Mouse (Mus musculus) kidney, embryonic 16.5 days (tissue): ENCODE results near the gene Dus1l. TPM values are rescaled to one million over a fixed set of nuclear protein-coding genes. Genes with fewer than 3 reads are reported as not detected.
A peak's percentile ranks its signal among the peaks of the same experiment; 100 is the strongest.
"Not testable (repeated sequence)": the region's sequence is repeated elsewhere in the genome, so short reads cannot be mapped to it uniquely, and the experiment has no call there.

Experiments
- ATAC-seq: fragments of 200-750 bp; cut with Nextera tagmentation; 2 replicates; pipeline ENCODE4 v1.8.0; 2017; ENCODE audit warnings: moderate TSS enrichment; ENCODE audit not compliant: low FRiP score, low TSS enrichment
- H3K27ac ChIP-seq: fragments of 300-500 bp; sonication (generic); 2 replicates; pipeline ENCODE4 v1.5.1; 2014; ENCODE audit warnings: low read length
- H3K27me3 ChIP-seq: fragments of 300-500 bp; sonication (generic); 2 replicates; pipeline ENCODE4 v1.6.1; 2014; ENCODE audit warnings: low read length, control low read depth, mixed read lengths; ENCODE audit not compliant: insufficient read depth
- H3K36me3 ChIP-seq: fragments of 300-500 bp; sonication (generic); 2 replicates; pipeline ENCODE4 v1.6.1; 2014; ENCODE audit warnings: low read length, control low read depth, mixed read lengths; ENCODE audit not compliant: insufficient read depth
- H3K4me1 ChIP-seq: fragments of 300-500 bp; sonication (generic); 2 replicates; pipeline ENCODE4 v1.6.1; 2014; ENCODE audit warnings: low read length, control low read depth, mixed read lengths; ENCODE audit not compliant: insufficient read depth
- H3K4me2 ChIP-seq: fragments of 300-500 bp; sonication (generic); replicated peaks from 2 replicates; pipeline ENCODE4 v1.6.1; 2014; ENCODE audit warnings: low read depth, low read length
- H3K4me3 ChIP-seq: fragments of 300-500 bp; sonication (generic); 2 replicates; pipeline ENCODE4 v1.5.1; 2014; ENCODE audit warnings: mild to moderate bottlenecking, low read length
- H3K9ac ChIP-seq: fragments of 300-500 bp; sonication (generic); replicated peaks from 2 replicates; pipeline ENCODE4 v1.6.1; 2014; ENCODE audit warnings: low read length
- H3K9me3 ChIP-seq: fragments of 300-500 bp; sonication (generic); 2 replicates; pipeline ENCODE4 v1.6.1; 2016; ENCODE audit warnings: low read length, control low read depth
- whole genome bisulfite sequencing: fragments of 180-500 bp; shearing (Covaris S2); extraction: QIAGEN DNeasy Blood & Tissue Kit; methylation state at CpG from one replicate; pipeline ENCODE4 v1.1.7; 2014; 5-methylcytosine and 5-hydroxymethylcytosine counted together
- polyA plus RNA-seq: library from polyadenylated mRNA; unstranded; fragments of >200 nt; fragmentation: Nextera tagmentation; extraction: Ambion mirVana; gene quantifications from 2 replicates; pipeline ENCODE4 v1.2.1, GENCODE M21; 2015

Dus1l gene
- polyA plus RNA-seq, 1 experiment from 2014 or later = 91.0 TPM

DNA sequence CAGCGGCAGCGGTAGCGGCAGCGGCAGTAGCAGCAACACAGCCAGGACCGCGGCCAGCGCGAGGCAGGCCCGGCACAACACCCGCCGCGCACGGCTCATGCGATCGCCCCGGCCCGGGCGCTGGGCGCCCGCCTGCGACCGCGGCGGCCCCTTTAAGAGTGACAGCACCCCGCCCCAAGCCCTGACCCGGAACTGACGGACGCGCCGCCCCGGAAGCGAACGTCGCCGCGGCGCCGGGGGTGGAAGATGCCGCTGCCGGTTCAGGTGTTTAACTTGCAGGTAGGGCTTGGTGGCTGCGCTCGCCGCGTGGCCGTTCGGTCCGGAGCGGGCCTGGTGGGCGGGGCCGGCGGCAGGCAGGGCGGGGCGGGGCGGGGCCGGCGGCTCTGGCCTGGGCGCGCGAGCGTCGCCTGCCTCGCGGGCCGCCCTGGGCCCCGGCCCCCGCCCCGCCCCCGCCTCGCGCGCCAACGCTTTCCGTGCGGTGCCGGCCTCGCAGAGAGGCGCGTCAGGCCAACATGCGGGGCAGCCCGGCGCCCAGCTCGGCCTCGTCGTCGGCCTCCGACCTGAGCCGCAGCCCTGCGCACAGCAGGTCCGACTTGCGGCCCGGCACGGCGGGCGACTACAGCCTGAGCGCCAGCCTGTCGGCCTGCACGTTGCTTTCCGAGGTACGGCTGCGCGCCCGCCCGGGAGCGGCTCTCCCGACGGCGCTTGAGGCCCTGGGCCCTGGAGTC lies 12.0 kb downstream of the Dus1l start, which contains the start of the genes Rfng and Gps1:
TSS of gene Rfng (minus strand) at position 144 of the 728 bp plus-strand sequence.
TSS of gene Gps1 (plus strand) at position 209 of the 728 bp plus-strand sequence.
- Histone ChIP-seq H3K9ac (peak within 1 kb of the TSS; percentile 82), H3K9me3 (no peaks in the 10 kb centered on the region), H3K4me2 (peak within 1 kb of the TSS; percentile 97), H3K27me3 (no peaks in the 10 kb centered on the region; the same call in 1 of the 2 replicates), H3K4me3 (peak within 1 kb of the TSS; percentile 98), H3K4me1 (peaks cover 16% of the 10 kb centered on the region), H3K36me3 (peaks cover 24% of the 10 kb centered on the region), H3K27ac (peak within 1 kb of the TSS; percentile 72; the same call in 1 of the 2 replicates)
- peak; percentile 85 for ATAC-seq
- 0% methylated on average over 85 of the region's 107 CpGs for WGBS

DNA sequence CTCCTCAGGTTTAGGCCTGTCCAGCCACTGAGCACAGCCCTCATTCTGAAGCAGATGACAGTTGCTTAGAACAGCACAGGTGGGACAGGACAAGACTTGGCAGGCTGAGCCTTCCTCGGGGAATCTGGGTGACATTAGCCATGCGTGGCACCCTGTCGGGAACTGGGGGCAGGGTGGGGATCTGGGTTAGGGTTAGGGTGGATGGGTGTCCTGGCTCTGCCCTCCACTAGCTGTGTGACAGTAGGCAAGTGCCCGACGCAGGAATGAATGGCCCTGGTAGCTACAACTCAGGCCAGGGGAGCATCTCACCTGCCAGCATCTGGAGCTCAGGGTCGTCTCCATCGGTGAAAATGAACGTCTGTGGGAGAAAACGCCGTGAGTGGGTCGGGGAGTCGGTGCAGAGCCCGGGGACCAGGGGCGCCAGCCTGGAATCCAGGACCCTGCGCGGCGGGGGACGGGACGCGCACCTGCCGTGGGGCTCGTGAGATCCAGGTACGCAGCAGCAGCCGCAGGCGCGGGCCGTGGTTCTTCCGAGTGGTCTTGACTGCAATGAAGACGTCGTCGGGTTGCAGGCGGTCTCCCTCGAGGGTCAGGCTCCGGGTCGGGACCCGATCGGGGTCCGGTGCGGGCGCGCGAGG lies 12.7 kb downstream of the Dus1l start:
- WGBS = 2% methylated on average over 42 of the region's 42 CpGs
- ATAC-seq = peak; percentile 13

DNA sequence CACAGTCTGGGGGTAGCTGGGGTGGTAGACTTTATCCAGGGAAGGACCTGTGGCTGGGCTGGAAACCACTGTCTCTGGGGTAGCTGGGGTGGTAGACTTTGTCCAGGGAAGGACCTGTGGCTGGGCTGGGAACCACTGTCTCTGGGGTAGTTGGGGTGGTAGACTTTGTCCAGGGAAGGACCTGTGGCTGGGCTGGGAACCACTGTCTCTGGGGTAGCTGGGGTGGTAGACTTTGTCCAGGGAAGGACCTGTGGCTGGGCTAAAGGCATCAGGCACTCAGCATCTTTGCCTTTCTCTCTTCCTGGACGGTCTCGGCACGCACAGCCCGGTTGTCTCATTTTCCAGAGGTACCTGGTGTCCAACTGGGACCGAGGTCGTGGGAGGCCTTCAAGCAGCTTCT lies 14.8 kb downstream of the Dus1l start:
- WGBS = 91% methylated on average over 6 of the region's 6 CpGs
- H3K27ac ChIP-seq, H3K9me3 ChIP-seq, H3K4me3 ChIP-seq, H3K27me3 ChIP-seq, ATAC-seq, H3K9ac ChIP-seq, H3K4me2 ChIP-seq, H3K36me3 ChIP-seq: not testable (repeated sequence)
- H3K4me1 ChIP-seq = peaks cover 16% of the 10 kb centered on the region

More for the DNA sequence above, 12.7 kb downstream of the Dus1l start:
- peaks cover 20% of the 10 kb centered on the region for H3K36me3 ChIP-seq
- peak overlapping the region; percentile 98 for H3K4me3 ChIP-seq
- H3K9me3 ChIP-seq = no peaks in the 10 kb centered on the region
- H3K4me2 ChIP-seq = peak overlapping the region; percentile 97
- H3K9ac ChIP-seq = peak overlapping the region; percentile 82
- no peaks in the 10 kb centered on the region; the same call in 1 of the 2 replicates for H3K27me3 ChIP-seq
- H3K4me1 ChIP-seq = peaks cover 16% of the 10 kb centered on the region
- peak overlapping the region; percentile 72; the same call in 1 of the 2 replicates for H3K27ac ChIP-seq

DNA sequence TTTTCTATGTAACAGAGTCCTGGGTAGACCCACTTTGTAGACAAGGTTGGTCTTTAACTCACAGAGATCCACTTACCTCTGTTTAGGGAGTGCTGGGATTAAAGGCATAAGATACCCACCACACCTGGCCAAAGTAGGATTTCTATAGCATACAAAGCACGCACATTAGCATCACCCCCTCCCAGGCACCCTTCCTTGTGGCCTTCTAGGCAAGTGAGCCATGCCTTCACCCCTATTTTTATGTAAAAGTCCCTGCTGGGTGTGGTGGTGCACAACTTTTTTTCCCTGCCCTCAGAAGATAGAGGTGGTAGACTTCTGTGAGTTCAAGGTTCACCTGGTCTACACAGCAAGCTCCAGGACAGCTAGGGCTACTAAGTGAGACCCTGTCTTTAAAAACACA lies 16.3 kb downstream of the Dus1l start:
- Histone ChIP-seq H3K4me1 (peaks cover 9% of the 10 kb centered on the region), H3K9me3 (no peaks in the 10 kb centered on the region), H3K27me3 (no peaks in the 10 kb centered on the region; the same call in 1 of the 2 replicates), H3K9ac (no peak overlapping the region), H3K4me2 (no peak overlapping the region), H3K27ac (no peak overlapping the region), H3K4me3 (no peak overlapping the region), H3K36me3 (no peaks in the 10 kb centered on the region)
- no peak for ATAC-seq
- WGBS = 95% methylated on average over 1 of the region's 1 CpGs

DNA sequence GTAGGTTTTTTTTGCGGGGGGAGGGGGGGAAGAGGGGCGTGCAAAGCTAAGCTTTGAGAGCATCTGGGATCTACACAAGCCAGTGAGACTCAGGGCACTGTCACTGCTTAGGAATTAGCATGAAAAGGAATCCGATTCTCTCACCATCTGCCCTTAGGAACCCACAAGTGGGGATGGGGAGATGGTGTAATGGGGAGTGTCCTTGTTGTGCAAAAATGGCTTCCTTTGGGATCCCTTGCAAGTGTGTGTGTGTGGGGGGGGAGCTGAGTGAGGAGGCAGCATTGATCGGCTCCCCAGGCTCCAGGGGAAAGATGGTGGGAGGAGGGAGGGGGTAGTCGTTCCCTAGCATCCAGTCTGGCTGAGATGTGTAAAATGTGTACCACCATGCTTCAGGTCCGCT lies 19.1 kb downstream of the Dus1l start:
- no peak for ATAC-seq
- no peaks in the 10 kb centered on the region for H3K4me1 ChIP-seq
- WGBS = 34% methylated on average over 6 of the region's 6 CpGs

DNA sequence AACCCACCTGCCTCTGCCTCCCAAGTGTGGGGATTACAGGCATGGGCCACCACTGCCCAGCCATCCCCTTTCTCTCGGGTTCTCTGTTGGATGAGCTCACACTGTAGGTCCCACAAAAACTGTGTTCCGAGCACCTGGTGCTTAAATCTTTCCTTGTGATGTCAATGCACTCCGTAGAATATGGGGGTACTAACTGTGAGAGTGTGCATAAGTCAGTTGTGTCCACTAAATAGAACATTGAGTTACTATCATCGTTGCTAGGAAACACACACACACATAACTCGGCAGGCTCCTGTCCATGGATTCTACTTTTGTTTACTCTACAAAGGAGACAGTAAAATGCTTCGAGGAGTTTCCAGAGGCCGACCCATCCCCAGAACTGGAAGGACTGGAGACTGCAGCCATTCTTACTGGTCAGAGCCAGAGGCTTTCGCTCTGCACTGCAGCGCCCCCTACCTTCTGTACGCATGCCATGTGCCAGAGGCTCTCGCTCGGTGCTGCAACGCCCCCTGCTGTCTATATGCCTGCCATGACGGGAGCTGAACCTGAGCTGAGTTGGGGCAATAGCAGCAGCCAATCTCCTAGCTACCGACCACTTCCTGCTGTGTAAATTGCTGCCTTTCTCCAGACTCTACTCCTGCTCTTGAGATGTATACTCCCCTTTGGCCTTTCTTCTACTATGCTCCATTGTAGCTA lies 20.3 kb downstream of the Dus1l start:
- ATAC-seq = peak; percentile 89
- WGBS = 22% methylated on average over 15 of the region's 15 CpGs

More for the DNA sequence above, 19.1 kb downstream of the Dus1l start:
- no peaks in the 10 kb centered on the region for H3K27me3 ChIP-seq
- H3K36me3 ChIP-seq = no peaks in the 10 kb centered on the region
- no peaks in the 10 kb centered on the region for H3K9me3 ChIP-seq
- H3K9ac ChIP-seq = no peak overlapping the region
- no peak overlapping the region for H3K4me2 ChIP-seq
- H3K4me3 ChIP-seq = no peak overlapping the region
- H3K27ac ChIP-seq = no peak overlapping the region

DNA sequence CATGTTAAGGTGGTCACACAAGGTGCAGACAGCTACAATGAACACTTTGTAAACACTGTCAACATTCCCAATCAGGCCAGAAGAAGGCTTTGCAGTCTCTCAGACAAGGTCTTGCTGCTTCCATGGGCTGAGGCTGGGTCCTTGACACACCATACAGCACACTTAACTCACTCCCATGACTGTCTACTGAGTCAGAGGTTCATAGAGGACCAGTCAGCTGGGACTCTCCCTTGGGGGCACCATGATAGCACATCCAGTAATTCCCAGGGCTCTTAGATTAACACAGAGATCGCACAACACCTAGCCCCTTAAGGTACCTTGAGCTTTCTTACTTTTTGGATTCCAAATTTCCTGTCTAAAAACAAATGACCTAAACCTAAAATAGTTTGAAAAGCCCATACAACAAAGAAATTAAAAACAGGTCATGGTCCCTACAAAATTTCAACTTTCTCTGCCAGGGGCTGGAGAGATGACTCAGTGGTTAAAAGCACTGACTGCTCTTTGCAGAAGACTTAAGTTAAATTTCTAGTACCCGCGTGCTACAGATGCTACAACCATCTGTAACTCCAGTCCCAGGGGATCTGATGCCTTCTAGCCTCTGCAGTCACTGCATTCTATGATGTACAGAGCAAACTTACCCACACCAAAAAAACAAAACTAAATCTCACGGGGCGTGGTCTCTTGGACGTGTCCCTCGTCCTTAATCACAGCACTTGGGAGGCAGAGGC lies 22.6 kb downstream of the Dus1l start:
- Histone ChIP-seq H3K4me3 (no peak overlapping the region), H3K27me3 (no peaks in the 10 kb centered on the region), H3K9me3 (no peaks in the 10 kb centered on the region), H3K36me3 (no peaks in the 10 kb centered on the region), H3K4me2 (no peak overlapping the region), H3K4me1 (no peaks in the 10 kb centered on the region), H3K27ac (no peak overlapping the region), H3K9ac (no peak overlapping the region)
- 85% methylated on average over 7 of the region's 7 CpGs for WGBS
- ATAC-seq = no peak

More for the DNA sequence above, 20.3 kb downstream of the Dus1l start:
- no peak overlapping the region; the same call in 1 of the 2 replicates for H3K9ac ChIP-seq
- H3K9me3 ChIP-seq = no peaks in the 10 kb centered on the region
- no peak overlapping the region for H3K4me3 ChIP-seq
- H3K27me3 ChIP-seq = no peaks in the 10 kb centered on the region
- H3K4me1 ChIP-seq = no peaks in the 10 kb centered on the region
- no peak overlapping the region for H3K27ac ChIP-seq
- no peak overlapping the region for H3K4me2 ChIP-seq
- H3K36me3 ChIP-seq = no peaks in the 10 kb centered on the region

DNA sequence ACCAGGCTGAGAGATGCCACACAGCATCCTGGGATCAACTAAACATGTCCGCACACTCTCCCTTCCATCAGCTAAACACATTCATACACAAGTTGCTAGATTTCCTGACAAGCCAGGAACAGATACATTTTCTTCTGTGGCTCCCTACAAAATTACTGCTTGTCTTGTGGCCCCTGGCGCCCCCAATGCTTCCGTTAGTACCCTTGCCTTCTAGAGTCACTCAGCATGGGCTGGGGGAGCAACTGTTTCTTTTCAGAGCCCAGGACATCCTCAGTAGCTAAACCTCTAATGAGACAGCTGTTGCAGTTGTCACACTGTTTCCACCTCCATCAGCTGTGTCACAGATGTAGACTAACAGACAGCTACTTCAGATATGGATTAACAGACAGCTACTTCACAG lies 23.5 kb downstream of the Dus1l start:
- H3K27me3 ChIP-seq = no peaks in the 10 kb centered on the region
- 81% methylated on average over 3 of the region's 3 CpGs for WGBS
- H3K27ac ChIP-seq = no peak overlapping the region
- H3K9me3 ChIP-seq = no peaks in the 10 kb centered on the region
- no peak overlapping the region for H3K4me3 ChIP-seq
- no peaks in the 10 kb centered on the region for H3K36me3 ChIP-seq
- ATAC-seq = no peak
- H3K9ac ChIP-seq = no peak overlapping the region
- H3K4me1 ChIP-seq = no peaks in the 10 kb centered on the region
- no peak overlapping the region for H3K4me2 ChIP-seq

DNA sequence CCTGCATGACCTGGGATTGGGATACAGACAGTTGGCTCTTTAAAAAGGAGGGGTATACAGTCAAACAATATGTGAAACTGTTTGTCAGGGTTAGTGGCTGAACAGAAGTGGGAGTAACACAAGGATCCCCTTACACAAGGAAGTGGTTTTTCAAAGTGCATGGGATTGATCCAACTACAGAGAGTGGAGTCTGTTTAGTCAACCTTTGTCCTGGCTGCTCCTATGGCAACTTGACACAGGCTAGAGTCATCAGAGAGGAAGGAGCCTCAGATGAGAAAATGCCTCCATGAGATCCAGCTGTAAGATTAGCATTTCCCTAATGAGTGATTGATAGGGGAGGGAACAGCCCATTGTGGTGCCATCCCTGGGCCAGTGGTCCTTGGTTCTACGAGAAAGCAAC lies 28.0 kb downstream of the Dus1l start:
- Histone ChIP-seq H3K4me2 (no peak overlapping the region), H3K9ac (no peak overlapping the region), H3K9me3 (no peaks in the 10 kb centered on the region), H3K4me1 (no peaks in the 10 kb centered on the region), H3K27me3 (0 out of 2 replicates have a peak, but pooled peaks cover 2% of the 10 kb centered on the region), H3K36me3 (no peaks in the 10 kb centered on the region), H3K4me3 (no peak overlapping the region), H3K27ac (no peak overlapping the region)
- ATAC-seq = peak; percentile 46; the same call in 1 of the 2 replicates
- 38% methylated on average over 1 of the region's 1 CpGs for WGBS
